Mouse (Mus musculus): ENCODE data around the gene Ctrb1.

DNA sequence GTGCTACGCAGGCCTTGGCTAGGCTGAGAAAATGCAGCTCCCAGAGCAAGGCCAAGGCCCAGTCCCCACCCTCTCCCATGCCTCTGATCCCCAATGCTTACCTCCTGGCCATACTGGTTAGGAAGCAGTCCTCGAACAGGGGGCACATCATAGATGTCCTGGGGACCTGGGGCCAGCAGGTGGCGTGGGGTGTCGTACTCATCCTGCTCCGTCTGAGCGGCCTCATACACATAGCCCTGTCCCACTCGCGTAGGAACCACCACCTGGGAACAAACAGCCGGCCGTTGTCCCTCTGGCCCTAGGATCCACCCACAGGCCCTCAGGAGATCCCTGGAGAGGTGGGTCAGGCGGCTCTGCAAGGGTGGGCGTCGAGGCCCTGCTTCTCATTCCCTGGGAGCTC lies 24.7 kb upstream of the Ctrb1 start:
- TF ChIP-seq CTCF (IDR thresholded peaks at IDR 0.05; ENCODE audit: low read depth): peak; percentile 3; the same call in 1 of the 2 replicates
- TF ChIP-seq EP300 (IDR thresholded peaks at IDR 0.05; ENCODE audit: low read depth): no peak

All from heart, postnatal 0 days (tissue).